Comparison of ENCODE assay signal across 16 mouse cellular contexts in genomic region chr3:135602731-135603130, GRCm38 (mm10).
DNase-seq lines count a peak whose midpoint lies in the region; ATAC-seq lines count a peak whose summit lies in the region.
"Had no signal": no experiment of that assay in that cellular context is flagged by ENCODE, and none has a peak within 500 bp of the region (broad histone marks: within the 10 kb centered on the region; RNA-seq: fewer than 3 reads in every experiment).

No protein-coding gene starts in this region.

- peaks cover 41% of the 10 kb centered on the region; the same call in 1 of the 2 replicates for H3K36me3 ChIP-seq in heart, embryonic 15.5 days
- peaks cover 42% of the 10 kb centered on the region for H3K36me3 ChIP-seq in forebrain, embryonic 13.5 days (ENCODE audit: poor library complexity, severe bottlenecking)

- 45% methylated on average over 10 of the region's 10 CpGs for WGBS in heart, embryonic 15.5 days
- 76% methylated on average over 10 of the region's 10 CpGs for WGBS in forebrain, embryonic 13.5 days

- no peaks in the 10 kb centered on the region for H3K9me3 ChIP-seq in heart, embryonic 15.5 days (replicated peaks)
- H3K9me3 ChIP-seq in forebrain, embryonic 13.5 days (replicated peaks): no peaks in the 10 kb centered on the region
- H3K9me3 ChIP-seq: embryonic facial prominence, embryonic 15.5 days; neural tube, embryonic 12.5 days had no signal

- H3K4me3 ChIP-seq in heart, embryonic 15.5 days: no peak overlapping the region
- no peak overlapping the region for H3K4me3 ChIP-seq in forebrain, embryonic 13.5 days
- H3K4me3 ChIP-seq: embryonic facial prominence, embryonic 15.5 days; neural tube, embryonic 12.5 days had no signal

- H3K4me1 ChIP-seq in heart, embryonic 15.5 days (replicated peaks): peaks cover 49% of the 10 kb centered on the region
- H3K4me1 ChIP-seq in forebrain, embryonic 13.5 days: no peaks in the 10 kb centered on the region
- H3K4me1 ChIP-seq: embryonic facial prominence, embryonic 15.5 days; neural tube, embryonic 12.5 days had no signal

- H3K27ac ChIP-seq in heart, embryonic 15.5 days: peak overlapping the region; percentile 88
- no peak overlapping the region for H3K27ac ChIP-seq in forebrain, embryonic 13.5 days
- H3K27ac ChIP-seq: embryonic facial prominence, embryonic 15.5 days; hindbrain, postnatal 0 days; neural tube, embryonic 12.5 days had no signal

- H3K4me2 ChIP-seq in heart, embryonic 15.5 days: peak overlapping the region; percentile 30; the same call in 1 of the 2 replicates
- no peak overlapping the region for H3K4me2 ChIP-seq in forebrain, embryonic 13.5 days
- H3K4me2 ChIP-seq: embryonic facial prominence, embryonic 15.5 days; neural tube, embryonic 12.5 days had no signal

- H3K9ac ChIP-seq in heart, embryonic 15.5 days: no peak overlapping the region
- H3K9ac ChIP-seq in forebrain, embryonic 13.5 days: no peak overlapping the region
- H3K9ac ChIP-seq: embryonic facial prominence, embryonic 15.5 days; neural tube, embryonic 12.5 days had no signal

- no peak for ATAC-seq in heart, embryonic 15.5 days (replicated peaks; ENCODE audit: insufficient number of reproducible peaks, insufficient read depth, low FRiP score, low read depth)
- ATAC-seq in forebrain, embryonic 13.5 days: no peak
- ATAC-seq: hindbrain, postnatal 0 days; midbrain, embryonic 16.5 days had no signal

- no peaks in the 10 kb centered on the region for H3K27me3 ChIP-seq in heart, embryonic 15.5 days
- H3K27me3 ChIP-seq in forebrain, embryonic 13.5 days: no peaks in the 10 kb centered on the region
- H3K27me3 ChIP-seq: embryonic facial prominence, embryonic 15.5 days; neural tube, embryonic 12.5 days had no signal

- no peak for DNase-seq in heart, postnatal 4 days
- DNase-seq in thymus, postnatal 25 days: peak; percentile 39
- no peak for DNase-seq in thymus, adult 18-20 months
- peak; percentile 70 for DNase-seq in induced T-regulatory cell, adult 2 months (ENCODE audit: low read depth)
- DNase-seq in naive thymus-derived CD4-positive, alpha-beta T cell, adult 2 months (ENCODE audit: low read depth): peak; percentile 43
- DNase-seq in frontal cortex, postnatal 14 days (ENCODE audit: low spot score in 2 of 2): no peak
- DNase-seq: cerebellum, adult 11 months; gastrocnemius, postnatal 36 days; lung, adult 2 months; right cerebral cortex, postnatal 14 days had no signal

Comparison
In these comparisons a context has a peak if more than half of its experiments do, and no peak if none do; other contexts are left out.
1. DNase-seq: peak in thymus, postnatal 25 days (single experiment), induced T-regulatory cell, adult 2 months (single experiment) and naive thymus-derived CD4-positive, alpha-beta T cell, adult 2 months (single experiment); none in heart, postnatal 4 days (single experiment), thymus, adult 18-20 months (0 of 2) and frontal cortex, postnatal 14 days (0 of 2).